Mouse (Mus musculus) B cell, adult 62 days (primary cell): ENCODE measurements around the gene Myrf. TPM values are rescaled to one million over a fixed set of nuclear protein-coding genes. Genes with fewer than 3 reads are reported as not detected.

Source experiments
- total RNA-seq: library from RNA; stranded (reverse); gene quantifications from 4 replicates; pipeline ENCODE4 v1.2.4, GENCODE M21; 2023

Myrf gene
- 0.24 TPM in 1 of 4 replicates, not detected in the others for total RNA-seq

DNA sequence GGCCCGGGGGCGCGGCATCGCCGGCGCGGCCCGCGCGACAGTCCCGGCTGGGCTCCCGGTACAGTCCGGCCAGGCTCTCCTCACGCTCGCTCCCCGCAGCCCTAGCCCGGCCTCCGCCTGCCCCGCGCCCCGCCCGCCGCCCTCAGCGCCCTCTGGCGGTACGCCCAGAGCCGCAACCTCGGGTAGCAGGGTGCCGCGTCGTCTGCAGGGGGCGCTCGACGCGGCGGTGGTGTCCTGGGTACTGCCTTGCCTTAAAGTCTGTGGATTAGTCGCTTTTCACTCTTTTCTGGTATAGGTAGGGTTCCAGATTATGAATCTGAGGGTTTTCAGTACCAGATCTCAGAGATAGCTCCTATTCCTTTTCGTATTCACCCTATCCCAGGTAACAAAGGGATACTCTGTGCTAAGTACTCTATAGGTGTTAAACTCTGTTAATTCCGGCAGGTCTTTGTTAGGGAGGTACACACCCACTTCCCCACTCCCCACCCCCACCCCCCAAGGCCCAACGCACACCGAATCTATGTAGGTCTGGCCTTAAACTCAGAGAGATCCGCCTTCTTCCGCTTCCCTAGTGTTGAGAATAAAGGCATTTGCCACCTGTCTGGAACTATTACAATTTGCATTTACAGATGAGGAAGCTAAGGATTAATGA is at the start of gene Myrf:
Myrf (minus strand) TSS at position 95 of the 652 bp plus-strand sequence.

DNA sequence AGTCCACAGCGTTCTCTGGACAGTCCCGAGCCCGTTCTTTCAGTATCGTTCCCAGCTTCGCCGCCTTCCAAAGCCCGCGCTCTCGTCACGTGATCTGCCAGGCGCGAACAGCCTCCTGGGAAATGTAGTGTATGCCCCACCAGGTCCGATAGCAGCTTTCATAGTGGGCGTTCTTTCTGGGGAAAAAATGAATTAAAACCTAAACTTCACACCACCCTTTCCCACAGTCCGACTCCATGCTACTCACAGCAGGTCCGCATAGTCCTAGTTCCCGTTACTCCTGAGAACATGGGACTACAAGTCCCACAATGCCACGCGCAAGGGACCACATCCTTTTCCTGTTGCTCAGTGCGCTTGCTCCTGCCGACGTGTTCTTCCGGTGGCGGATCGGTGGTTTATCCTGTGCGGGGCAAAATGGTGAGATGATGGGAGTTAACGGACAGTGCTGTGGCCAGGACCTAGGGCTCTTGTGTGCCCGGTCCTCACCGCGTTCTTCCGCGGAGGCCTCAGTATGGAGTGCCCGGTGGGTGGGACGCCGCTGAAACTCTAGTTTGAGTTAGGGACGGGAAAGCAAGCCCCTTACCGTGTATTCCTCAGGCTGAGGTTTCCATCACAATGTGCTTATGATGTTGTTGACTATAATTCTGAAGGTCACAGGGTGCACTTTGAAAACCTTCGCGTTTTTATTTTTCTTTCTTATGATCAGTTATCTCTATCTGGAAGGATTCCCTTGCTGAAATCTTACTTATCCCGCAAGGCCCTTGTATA is 36.5 kb downstream of the Myrf start, which contains the start of the genes Tmem258 and Fen1:
Tmem258 (plus strand) TSS at position 167 of the 768 bp plus-strand sequence.
Fen1 (minus strand) TSS at position 322 of the 768 bp plus-strand sequence.

DNA sequence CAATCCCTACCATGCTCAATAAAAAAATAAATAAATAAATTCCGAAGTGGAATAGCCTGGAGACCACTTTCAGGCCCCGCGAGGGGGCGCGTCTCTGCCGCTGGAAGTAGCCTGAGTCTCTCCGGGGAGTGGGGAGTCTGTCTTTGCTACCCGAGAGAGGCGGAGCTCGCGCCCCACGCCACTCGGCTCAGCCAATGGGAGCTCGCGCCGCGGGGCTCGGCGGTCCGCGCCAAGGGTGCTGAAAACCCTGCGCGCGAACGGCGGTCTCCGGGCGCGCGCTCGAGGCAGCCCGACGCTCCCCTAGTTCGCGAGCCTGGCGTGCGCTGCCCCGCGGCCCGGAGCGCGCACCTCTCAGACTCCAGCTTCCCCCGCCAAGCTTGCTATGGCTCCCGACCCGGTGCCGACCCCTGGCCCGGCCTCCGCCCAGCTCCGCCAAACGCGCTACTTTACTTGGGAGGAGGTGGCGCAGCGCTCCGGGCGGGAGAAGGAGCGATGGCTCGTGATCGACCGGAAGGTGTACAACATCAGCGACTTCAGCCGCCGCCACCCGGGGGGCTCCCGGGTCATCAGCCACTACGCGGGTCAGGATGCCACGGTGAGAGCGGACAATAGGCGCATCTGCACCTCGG is 57.8 kb downstream of the Myrf start, which contains the start of gene Fads1:
Fads1 (plus strand) TSS at position 219 of the 629 bp plus-strand sequence.

Other genes with a start within 250 kb of the Myrf start
- 0.36 TPM in 1 of 4 replicates, not detected in the others for gene Best1, start 239.1 kb downstream of the Myrf start, total RNA-seq
- 0.63 to 2.3 TPM (median 1.3 TPM) in 4 replicates for gene Rab3il1, start 239.1 kb downstream of the Myrf start, total RNA-seq
- 0.33 to 0.60 TPM (median 0.41 TPM) in 4 replicates for gene Fads3, start 199.2 kb downstream of the Myrf start, total RNA-seq
- 0.27 to 1.4 TPM (median 0.86 TPM) in 4 replicates for gene Fads2, start 139.0 kb downstream of the Myrf start, total RNA-seq
- 3.3 to 5.7 TPM (median 4.3 TPM) in 4 replicates for gene Fads1, start 57.9 kb downstream of the Myrf start, total RNA-seq
- 86.3 to 98.5 TPM (median 92.6 TPM) in 4 replicates for gene Tmem258, start 36.7 kb downstream of the Myrf start, total RNA-seq
- gene Fen1, start 36.6 kb downstream of the Myrf start, total RNA-seq, result 28.4 to 35.4 TPM (median 29.7 TPM) in 4 replicates
- gene Dagla, start 64.1 kb upstream of the Myrf start, total RNA-seq, result 0.09 TPM in 1 of 4 replicates, not detected in the others
- gene Syt7, start 148.3 kb upstream of the Myrf start, total RNA-seq, result not detected in 4 replicates
- gene Lrrc10b, start 216.7 kb upstream of the Myrf start, total RNA-seq, result 1.5 to 3.5 TPM (median 1.8 TPM) in 4 replicates
- 5.1 to 6.7 TPM (median 5.9 TPM) in 4 replicates for gene Ppp1r32, start 242.2 kb upstream of the Myrf start, total RNA-seq